Mouse (Mus musculus): ENCODE measurements around the gene Gprin1. TPM values are rescaled to one million over a fixed set of nuclear protein-coding genes. Genes with fewer than 3 reads are reported as not detected.

Gprin1 gene
- not detected in 2 replicates for polyA plus RNA-seq (2015; fragmentation: Nextera tagmentation; extraction: Ambion mirVana)

- Histone ChIP-seq H3K4me3 (ENCODE audit: low read depth, low read length) (peak within 1 kb of the TSS; percentile 43), H3K9ac (replicated peaks) (no peak within 1 kb of the TSS), H3K4me2 (ENCODE audit: low read depth, low read length) (peak within 1 kb of the TSS; percentile 72), H3K9me3 (ENCODE audit: low read length) (no peaks in the 10 kb centered on the region), H3K27ac (ENCODE audit: low read depth) (no peak within 1 kb of the TSS), H3K36me3 (replicated peaks; ENCODE audit: insufficient read depth, low read length) (no peaks in the 10 kb centered on the region), H3K4me1 (ENCODE audit: insufficient read depth) (peaks cover 7% of the 10 kb centered on the region), H3K27me3 (ENCODE audit: insufficient read depth, low read length) (peaks cover 48% of the 10 kb centered on the region)
- TF ChIP-seq EP300 (IDR thresholded peaks at IDR 0.05; ENCODE audit: low read depth) = no peak
- no peak for TF ChIP-seq CTCF (IDR thresholded peaks at IDR 0.05; ENCODE audit: low read depth)
- 11% methylated on average over 25 of the region's 29 CpGs for WGBS (ENCODE audit: insufficient replicate concordance)
- ATAC-seq (no peak), DNase-seq (no peak)
Measured at GRCm38 (mm10) chr13:54749864-54750411, at the start of gene Gprin1. Gene Gprin1, minus strand, starts transcription at chr13:54749874.

GRCm38 (mm10) chr13:54798740-54799139 lies 49.1 kb upstream of the Gprin1 start:
- Histone ChIP-seq H3K36me3 (replicated peaks; ENCODE audit: insufficient read depth, low read length) (no peaks in the 10 kb centered on the region), H3K9me3 (ENCODE audit: low read length) (no peaks in the 10 kb centered on the region), H3K4me2 (ENCODE audit: low read depth, low read length) (no peak overlapping the region), H3K27ac (ENCODE audit: low read depth) (no peak overlapping the region), H3K4me1 (ENCODE audit: insufficient read depth) (no peaks in the 10 kb centered on the region), H3K27me3 (ENCODE audit: insufficient read depth, low read length) (0 out of 2 replicates have a peak, but pooled peaks cover 3% of the 10 kb centered on the region), H3K4me3 (ENCODE audit: low read depth, low read length) (no peak overlapping the region), H3K9ac (replicated peaks) (no peak overlapping the region)
- ATAC-seq (no peak), DNase-seq (no peak)
- no peak for TF ChIP-seq EP300 (IDR thresholded peaks at IDR 0.05; ENCODE audit: low read depth)
- TF ChIP-seq CTCF (IDR thresholded peaks at IDR 0.05; ENCODE audit: low read depth) = no peak
- 66% methylated on average over 10 of the region's 10 CpGs for WGBS (ENCODE audit: insufficient replicate concordance)

- TF ChIP-seq CTCF (IDR thresholded peaks at IDR 0.05; ENCODE audit: low read depth) (no peak), EP300 (IDR thresholded peaks at IDR 0.05; ENCODE audit: low read depth) (no peak)
- H3K4me3 ChIP-seq (ENCODE audit: low read depth, low read length) = no peak overlapping the region
- no peak overlapping the region for H3K9ac ChIP-seq (replicated peaks)
- no peaks in the 10 kb centered on the region for H3K9me3 ChIP-seq (ENCODE audit: low read length)
- no peak for ATAC-seq
- H3K36me3 ChIP-seq (replicated peaks; ENCODE audit: insufficient read depth, low read length) = no peaks in the 10 kb centered on the region
- H3K4me2 ChIP-seq (ENCODE audit: low read depth, low read length) = no peak overlapping the region
- DNase-seq = no peak
- 0 out of 2 replicates have a peak, but pooled peaks cover 3% of the 10 kb centered on the region for H3K27me3 ChIP-seq (ENCODE audit: insufficient read depth, low read length)
- no peaks in the 10 kb centered on the region for H3K4me1 ChIP-seq (ENCODE audit: insufficient read depth)
- WGBS (ENCODE audit: insufficient replicate concordance) = 69% methylated on average over 16 of the region's 16 CpGs
- no peak overlapping the region for H3K27ac ChIP-seq (ENCODE audit: low read depth)
Measured at GRCm38 (mm10) chr13:54797861-54798643, 48.4 kb upstream of the Gprin1 start.

DNA sequence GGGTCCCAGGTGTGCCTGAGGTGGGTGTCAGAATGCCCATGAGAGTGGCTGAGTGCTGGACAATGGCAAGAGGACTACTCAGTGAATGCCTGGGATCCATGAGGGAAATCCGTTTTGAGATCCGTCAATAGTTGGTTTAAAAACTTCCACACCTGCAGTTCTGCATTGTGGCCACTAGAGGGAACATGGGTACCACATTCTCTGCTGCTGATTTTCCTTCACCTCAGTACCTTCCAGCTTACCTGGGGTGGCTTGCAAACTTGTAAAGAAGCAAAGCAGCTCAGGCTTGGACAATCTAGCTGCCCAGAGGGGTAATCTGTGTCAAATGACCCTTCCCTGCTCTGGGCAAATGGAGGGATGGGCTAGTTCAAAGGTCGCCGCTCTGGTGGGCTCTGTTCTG lies 47.7 kb upstream of the Gprin1 start:
- no peaks in the 10 kb centered on the region for H3K9me3 ChIP-seq (ENCODE audit: low read length)
- no peak overlapping the region for H3K27ac ChIP-seq (ENCODE audit: low read depth)
- 37% methylated on average over 4 of the region's 4 CpGs for WGBS (ENCODE audit: insufficient replicate concordance)
- H3K9ac ChIP-seq (replicated peaks) = no peak overlapping the region
- H3K36me3 ChIP-seq (replicated peaks; ENCODE audit: insufficient read depth, low read length) = no peaks in the 10 kb centered on the region
- H3K27me3 ChIP-seq (ENCODE audit: insufficient read depth, low read length) = 0 out of 2 replicates have a peak, but pooled peaks cover 5% of the 10 kb centered on the region
- DNase-seq = no peak
- no peak overlapping the region for H3K4me2 ChIP-seq (ENCODE audit: low read depth, low read length)
- ATAC-seq = no peak
- H3K4me3 ChIP-seq (ENCODE audit: low read depth, low read length) = no peak overlapping the region
- H3K4me1 ChIP-seq (ENCODE audit: insufficient read depth) = no peaks in the 10 kb centered on the region
- no peak for TF ChIP-seq EP300 (IDR thresholded peaks at IDR 0.05; ENCODE audit: low read depth)
- peak; percentile 94 for TF ChIP-seq CTCF (IDR thresholded peaks at IDR 0.05; ENCODE audit: low read depth)

DNA sequence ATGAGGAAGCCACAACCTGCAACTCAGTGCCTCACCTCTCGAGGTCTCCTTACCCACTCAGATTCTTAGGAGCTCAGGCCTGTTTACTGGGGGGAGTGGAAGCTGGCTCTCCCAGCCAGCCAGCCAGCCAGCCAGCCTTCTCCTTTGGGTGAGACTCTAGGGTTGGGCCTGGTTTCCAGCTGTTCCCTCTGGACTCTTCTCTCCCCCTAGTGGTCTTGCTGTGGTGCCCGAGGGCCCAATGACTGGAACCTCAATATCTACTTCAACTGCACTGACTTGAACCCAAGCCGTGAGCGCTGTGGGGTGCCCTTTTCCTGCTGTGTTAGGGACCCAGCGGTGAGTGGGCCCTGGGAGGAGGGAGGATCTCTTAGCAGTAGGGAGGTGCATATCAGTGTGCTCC lies 45.2 kb upstream of the Gprin1 start:
- WGBS (ENCODE audit: insufficient replicate concordance) = 37% methylated on average over 5 of the region's 5 CpGs
- no peak for DNase-seq
- Histone ChIP-seq H3K4me1 (ENCODE audit: insufficient read depth) (peaks cover 5% of the 10 kb centered on the region), H3K4me2 (ENCODE audit: low read depth, low read length) (no peak overlapping the region), H3K4me3 (ENCODE audit: low read depth, low read length) (no peak overlapping the region), H3K9ac (replicated peaks) (no peak overlapping the region), H3K27me3 (ENCODE audit: insufficient read depth, low read length) (peaks cover 25% of the 10 kb centered on the region), H3K27ac (ENCODE audit: low read depth) (no peak overlapping the region), H3K9me3 (ENCODE audit: low read length) (no peaks in the 10 kb centered on the region), H3K36me3 (replicated peaks; ENCODE audit: insufficient read depth, low read length) (no peaks in the 10 kb centered on the region)
- no peak for TF ChIP-seq EP300 (IDR thresholded peaks at IDR 0.05; ENCODE audit: low read depth)
- TF ChIP-seq CTCF (IDR thresholded peaks at IDR 0.05; ENCODE audit: low read depth) = peak; percentile 24; the same call in 1 of the 2 replicates
- ATAC-seq = no peak

DNA sequence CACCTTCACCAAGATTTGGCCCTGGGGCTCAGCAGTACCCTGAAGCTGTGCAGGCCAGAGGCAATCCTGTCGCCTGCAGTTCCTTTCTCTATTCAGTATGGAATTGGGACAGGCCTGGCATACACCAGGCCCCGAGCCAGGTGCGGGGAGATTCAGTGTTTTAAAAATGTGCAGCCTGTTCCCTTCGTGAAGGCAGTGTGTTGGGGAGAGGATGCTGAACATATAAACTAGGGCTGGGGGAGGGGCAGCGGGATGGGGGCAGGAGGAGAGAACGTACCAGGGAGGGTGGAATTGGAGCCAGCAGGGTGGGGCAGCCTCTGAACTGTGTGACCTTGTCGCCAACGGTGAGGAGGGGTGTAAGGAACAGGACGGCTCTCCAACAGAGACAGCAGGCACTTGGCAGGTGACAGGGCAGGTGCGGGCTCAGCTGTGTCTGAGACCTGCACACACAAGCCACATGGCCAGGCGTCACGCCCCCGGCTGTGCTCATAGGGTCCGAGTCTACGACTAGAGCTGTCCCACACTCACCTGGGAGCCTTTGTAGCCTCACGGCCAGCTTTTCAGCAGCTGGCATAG lies 44.4 kb upstream of the Gprin1 start:
- Histone ChIP-seq H3K27ac (ENCODE audit: low read depth) (no peak overlapping the region), H3K4me2 (ENCODE audit: low read depth, low read length) (no peak overlapping the region), H3K9me3 (ENCODE audit: low read length) (no peaks in the 10 kb centered on the region), H3K4me3 (ENCODE audit: low read depth, low read length) (no peak overlapping the region), H3K36me3 (replicated peaks; ENCODE audit: insufficient read depth, low read length) (no peaks in the 10 kb centered on the region), H3K27me3 (ENCODE audit: insufficient read depth, low read length) (peaks cover 30% of the 10 kb centered on the region), H3K9ac (replicated peaks) (no peak overlapping the region), H3K4me1 (ENCODE audit: insufficient read depth) (peaks cover 13% of the 10 kb centered on the region)
- TF ChIP-seq EP300 (IDR thresholded peaks at IDR 0.05; ENCODE audit: low read depth) (no peak), CTCF (IDR thresholded peaks at IDR 0.05; ENCODE audit: low read depth) (no peak)
- ATAC-seq (no peak), DNase-seq (no peak)
- 70% methylated on average over 16 of the region's 16 CpGs for WGBS (ENCODE audit: insufficient replicate concordance)
